Mouse (Mus musculus) cerebellum, adult (tissue): ENCODE results near the gene Nkiras2.
"Not testable (repeated sequence)": the region's sequence is repeated elsewhere in the genome, so short reads cannot be mapped to it uniquely, and the experiment has no call there.

Experiments used
- ATAC-seq: cut with Nextera tagmentation; 2 replicates; pipeline ENCODE4 v1.9.2; 2017; ENCODE audit warnings: mild to moderate bottlenecking, moderate library complexity, mixed read lengths; ENCODE audit not compliant: insufficient number of reproducible peaks, low FRiP score, low TSS enrichment

The Nkiras2 gene

DNA sequence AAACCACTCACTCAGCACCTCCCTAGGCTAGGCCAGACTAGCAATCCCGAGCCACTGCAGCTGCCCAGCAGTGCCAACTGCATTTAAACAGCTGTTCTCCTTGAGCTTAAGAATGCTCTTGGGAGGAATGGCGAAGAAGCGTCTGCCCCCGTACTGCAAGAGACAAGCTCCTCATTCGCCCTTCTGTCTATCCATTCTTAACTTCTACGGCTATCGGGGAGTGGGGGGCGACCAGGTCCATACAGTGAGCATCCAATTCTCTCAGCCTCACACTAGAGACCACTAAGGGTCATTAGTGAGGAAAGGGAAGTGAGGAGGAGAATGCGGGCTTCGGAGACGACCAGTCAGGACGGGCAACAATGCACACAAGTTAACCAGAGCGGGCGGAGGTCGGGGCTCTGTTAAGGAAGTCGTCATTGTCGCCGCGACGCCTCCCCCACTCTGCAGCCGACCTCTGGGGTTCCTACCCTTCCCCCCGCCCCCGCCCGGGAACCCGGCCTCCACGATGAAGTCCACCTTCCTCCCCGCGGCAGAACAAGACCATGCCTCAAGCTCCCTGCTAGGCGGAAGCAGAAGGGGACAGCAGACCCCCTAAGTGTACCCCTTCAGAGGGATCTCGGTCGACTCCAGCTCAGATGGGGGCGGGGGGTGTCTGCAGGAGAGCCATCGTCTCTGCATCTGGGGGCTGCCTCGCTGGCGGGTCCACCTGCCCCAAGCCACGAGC is at the start of gene Nkiras2:
Gene Nkiras2, plus strand, starts transcription at position 484 of the 724 bp plus-strand sequence.
- no peak for ATAC-seq

DNA sequence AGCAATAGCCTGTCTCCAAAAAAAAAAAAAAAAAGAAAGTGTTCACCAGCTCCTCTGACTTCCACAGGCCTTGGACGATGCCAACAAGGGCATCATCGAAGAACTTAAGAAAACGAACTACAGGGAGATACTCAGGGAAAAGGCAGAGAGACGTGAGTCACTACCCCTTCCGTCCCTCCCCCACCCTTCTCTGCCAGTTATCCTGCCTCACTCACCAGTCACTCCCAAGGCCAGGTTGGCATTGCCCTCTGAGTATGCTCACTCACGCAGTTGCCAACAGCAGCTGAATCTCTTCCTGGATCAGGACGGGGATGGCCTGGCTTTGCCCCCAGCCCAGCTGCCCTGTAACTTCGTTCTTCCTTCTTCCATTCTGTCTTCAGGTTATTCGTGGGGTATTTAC is 49.3 kb upstream of the Nkiras2 start:
- no peak for ATAC-seq

DNA sequence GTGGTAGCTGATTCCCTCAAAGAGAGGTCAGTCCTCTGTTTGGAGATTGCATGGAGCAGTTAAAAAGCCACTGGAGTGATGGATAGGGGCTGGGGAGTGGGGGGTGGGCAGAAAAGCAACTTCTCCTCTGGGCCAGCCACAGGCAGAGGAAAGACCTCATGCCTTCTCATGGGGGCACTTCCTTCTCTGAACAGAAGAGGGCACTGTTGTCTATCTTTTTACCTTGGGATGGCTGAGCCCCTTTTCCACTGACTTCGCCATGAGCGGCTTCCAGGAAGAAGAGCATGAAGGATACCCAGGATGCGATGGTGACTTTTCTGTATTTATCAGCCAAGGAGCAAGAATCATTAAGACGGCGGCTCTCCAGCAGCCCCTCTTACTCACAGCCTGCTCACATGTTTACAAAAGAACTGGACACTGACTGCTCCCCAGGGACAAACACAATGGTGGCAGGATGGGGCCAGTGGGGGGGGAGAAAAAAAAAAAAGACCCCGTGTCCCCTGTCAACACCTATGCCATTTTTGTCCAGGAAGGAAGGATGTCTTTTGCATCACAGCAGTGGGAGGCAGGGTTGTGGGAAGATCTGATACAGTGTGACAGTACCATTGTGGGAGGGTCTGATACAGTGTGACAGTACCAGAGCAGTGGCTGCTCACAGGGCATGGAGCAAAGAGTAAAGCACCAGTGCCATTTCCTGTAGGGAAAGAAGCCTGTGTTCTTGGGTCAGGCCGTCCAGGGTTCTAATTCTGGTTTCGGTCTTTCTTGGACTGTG is 48.4 kb upstream of the Nkiras2 start:
- peak; percentile 43; the same call in 1 of the 2 replicates for ATAC-seq

DNA sequence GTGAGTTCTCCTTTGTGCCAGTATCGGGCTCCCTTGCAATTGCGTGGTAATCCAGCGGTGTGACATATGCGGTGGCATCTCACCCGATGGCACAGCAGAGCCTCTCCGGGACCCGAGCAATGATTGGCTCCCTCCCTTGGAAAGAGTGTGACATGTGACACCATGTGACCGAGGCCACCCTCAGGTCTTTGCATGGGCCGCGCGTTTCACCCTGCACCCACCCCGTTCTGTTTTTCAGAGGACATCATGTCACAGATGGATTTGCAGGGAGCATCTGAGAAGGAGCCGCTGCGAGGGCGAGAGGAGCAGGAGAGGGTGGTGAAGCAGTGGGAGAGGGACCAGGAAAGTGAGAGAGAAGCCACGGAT is 47.9 kb upstream of the Nkiras2 start:
- 0 out of 2 replicates have a peak, but pooled peaks have one; percentile 49 for ATAC-seq

DNA sequence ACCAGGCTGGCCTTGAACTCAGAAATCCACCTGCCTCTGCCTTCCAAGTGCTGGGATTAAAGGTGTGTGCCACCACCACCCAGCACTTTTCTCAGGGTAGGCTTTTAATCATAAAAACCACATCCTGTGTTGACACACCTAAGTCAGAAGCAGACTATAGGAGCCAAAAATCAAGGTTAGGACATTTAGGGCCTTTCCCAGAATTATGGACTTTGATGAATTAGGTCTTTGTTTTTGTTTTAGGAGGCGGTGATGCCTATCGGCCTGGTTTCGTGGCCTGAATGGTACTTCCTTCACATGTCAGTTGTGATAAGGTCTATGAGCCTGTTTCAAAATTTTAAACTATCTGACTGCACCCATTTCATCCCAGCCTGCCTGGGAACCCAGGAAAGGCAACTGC is 44.9 kb upstream of the Nkiras2 start:
- no peak for ATAC-seq

DNA sequence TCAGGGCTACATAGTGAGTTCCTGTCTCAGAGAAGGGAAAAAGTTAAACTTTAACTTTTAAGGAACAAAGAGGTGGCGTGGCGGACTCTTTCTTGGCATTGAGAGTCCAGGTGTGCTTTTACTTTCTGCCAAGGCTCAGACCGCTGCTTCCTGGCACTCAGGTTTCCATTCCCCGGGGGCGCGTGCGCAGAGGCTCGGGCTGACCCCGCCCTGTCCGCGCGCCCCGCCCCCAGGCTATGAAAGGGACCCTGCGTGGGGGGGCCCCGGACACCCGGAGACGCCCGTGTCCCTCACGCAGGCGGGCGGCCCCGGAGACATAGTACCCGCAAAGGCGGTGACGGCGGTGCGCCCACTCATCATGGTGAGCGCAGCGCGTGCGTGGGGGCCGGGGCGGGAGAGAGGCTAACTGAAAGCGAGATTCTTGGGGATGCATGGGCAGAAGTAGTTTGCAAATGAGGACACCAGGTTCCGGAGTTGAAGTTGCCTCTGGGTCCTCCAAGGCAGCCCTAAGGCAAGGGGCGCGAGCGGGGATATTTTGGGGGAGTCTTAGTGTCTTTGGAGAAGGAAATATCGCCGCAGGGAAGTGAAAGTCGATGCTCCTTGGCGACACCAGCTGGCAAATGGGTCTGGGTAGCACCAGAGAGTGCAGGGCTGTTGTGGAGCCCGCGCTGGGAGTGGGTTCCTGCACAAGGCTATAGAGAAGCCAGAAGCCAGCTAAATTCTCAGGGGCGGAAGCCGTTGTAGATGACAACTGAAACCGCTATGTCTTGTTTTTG is 44.1 kb upstream of the Nkiras2 start, which contains the start of gene Cnp:
Gene Cnp, plus strand, starts transcription at position 197 of the 776 bp plus-strand sequence.
- no peak for ATAC-seq

DNA sequence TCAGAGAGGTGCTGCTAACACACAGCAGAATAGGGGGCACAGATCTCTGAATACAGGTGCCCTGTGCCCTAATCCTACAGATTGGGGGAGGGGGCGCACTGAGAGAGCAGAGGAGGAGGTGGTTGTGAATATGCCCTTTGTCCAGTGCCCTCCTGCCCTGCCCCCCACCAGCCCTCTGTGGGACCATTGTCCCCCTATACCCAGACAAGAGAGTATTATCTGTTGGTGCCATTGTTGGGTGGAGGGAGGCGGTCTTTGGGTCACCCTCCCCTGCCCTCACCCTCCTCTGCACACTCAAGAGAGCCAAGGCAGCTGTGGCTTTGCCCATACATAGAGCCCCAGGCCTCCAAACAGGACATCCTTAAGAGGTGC is 43.6 kb upstream of the Nkiras2 start:
- ATAC-seq, result no peak

DNA sequence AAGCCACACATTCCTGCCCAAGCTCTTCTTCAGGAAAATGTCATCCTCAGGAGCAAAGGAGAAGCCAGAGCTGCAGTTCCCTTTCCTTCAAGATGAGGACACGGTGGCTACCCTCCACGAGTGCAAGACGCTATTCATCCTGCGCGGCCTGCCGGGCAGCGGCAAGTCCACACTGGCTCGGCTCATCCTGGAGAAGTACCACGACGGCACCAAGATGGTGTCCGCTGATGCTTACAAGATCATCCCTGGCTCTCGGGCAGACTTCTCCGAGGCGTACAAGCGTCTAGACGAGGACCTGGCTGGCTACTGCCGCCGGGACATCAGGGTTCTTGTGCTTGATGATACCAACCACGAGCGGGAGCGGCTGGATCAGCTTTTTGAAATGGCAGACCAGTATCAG is 42.8 kb upstream of the Nkiras2 start:
- no peak for ATAC-seq

DNA sequence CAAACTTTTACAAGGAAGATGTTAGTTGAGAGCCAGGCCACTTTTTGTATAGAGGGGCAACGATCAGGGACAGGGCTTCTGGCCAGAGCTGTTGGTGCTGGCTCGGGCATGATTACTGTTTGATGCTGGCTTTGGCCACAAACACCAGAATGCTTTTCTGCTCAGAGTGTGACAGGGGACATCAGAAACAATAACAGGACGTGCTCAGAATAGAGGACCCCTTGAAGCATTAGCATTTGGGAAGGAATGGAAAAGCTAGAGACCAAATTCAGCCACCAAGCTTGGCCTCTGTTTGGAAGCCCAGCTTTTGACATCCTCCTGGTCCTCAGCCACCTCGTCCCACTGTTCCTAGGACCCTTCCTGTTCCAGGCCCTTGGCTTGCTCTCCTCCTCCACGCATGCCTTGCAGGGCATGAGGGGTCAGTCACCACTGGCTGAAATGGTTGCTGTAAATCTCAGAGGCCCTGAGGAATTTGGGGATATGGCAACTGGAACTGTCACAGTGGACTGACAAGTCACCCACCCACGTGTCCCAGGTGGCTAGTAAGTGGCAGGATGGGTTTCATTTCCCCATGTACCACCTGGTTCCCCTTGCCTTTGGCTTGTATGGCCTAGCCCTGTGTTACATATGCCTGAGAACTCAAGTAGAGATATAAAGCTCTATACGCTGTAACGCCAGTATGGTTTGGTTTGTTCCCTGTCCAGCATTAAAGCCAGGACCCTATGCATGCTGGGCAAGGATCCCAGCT is 41.0 kb upstream of the Nkiras2 start:
- no peak for ATAC-seq

DNA sequence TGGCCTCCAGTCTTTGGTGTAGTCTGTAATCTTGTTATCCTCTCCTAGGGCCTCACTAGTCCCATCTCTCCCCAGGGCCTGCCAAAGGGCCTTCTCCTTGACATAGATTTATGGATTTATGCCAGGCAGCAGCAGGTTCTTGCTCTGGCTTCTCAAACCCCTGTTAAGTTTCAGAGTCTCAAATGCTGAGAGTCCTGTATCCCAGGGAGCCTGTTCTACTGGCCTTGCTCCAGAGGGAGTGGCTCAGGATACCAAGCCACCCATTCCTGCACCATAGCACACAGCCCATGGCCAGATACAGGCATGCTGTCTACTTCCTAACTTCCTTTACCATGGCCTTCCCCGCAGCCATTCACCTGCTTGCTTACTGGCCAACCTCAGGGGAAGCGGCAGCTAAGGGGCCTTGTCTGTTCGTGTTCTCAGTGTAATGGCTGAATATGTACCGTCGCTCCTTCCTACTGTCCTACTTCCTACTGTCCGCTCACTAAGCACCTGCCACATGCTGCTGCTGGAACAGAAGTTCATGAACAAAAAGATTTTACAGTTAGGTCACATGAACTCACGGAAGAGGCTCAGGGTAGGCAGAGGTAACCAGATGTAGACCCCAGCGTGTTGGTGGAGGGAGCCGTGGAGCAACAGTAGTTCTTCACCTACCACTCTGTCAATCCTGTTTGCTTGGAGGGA is 39.8 kb upstream of the Nkiras2 start:
- no peak for ATAC-seq

DNA sequence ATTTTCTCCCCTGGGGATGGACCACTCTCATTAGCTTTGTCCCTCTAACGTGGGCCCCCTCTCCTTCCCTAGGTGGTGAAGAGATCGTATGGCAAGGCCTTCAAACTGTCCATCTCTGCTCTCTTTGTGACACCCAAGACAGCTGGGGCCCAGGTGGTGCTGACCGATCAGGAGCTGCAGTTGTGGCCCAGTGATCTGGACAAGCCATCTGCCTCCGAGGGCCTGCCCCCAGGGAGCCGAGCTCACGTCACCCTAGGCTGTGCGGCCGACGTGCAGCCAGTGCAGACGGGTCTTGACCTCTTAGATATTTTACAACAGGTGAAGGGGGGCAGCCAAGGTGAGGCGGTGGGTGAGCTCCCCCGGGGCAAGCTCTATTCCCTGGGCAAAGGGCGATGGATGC is 38.8 kb upstream of the Nkiras2 start:
- no peak for ATAC-seq

DNA sequence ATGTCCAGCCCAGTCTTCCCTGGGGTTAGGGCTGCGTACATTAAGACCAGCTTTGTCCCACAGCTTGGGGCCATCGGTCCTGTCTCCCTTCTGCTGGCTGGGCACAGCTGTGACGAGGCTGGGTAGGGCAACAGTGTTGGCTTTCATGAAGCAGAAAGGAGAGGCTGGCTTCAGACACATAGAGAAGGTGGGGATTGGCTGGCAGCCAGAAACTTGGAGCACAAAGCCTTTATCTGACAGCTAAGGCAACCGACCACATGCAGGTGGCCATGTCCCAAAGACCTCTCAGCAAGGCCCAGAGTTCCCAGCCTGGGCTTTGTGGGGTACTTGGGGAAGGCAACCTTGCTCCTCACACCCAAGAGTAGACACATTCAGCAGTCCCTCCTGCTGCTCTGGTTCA is 37.3 kb upstream of the Nkiras2 start:
- ATAC-seq, result no peak

DNA sequence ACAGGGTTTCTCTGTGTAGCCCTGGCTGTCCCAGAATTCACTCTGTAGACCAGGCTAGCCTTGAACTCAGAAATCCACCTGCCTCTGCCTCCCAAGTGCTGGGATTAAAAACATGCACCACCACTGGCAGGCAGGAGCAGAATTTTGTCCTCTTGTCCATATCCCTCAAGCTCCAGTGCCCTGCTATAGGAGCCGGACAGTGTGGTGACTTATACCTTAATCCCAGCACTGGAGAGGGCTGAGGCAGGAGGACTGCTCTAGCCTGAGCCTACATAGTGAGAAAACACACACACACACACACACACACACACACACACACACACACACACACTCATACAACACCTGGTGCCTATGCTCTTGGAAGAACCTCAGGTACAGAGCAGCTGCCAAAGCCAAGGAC is 36.6 kb upstream of the Nkiras2 start:
- not testable (repeated sequence) for ATAC-seq

DNA sequence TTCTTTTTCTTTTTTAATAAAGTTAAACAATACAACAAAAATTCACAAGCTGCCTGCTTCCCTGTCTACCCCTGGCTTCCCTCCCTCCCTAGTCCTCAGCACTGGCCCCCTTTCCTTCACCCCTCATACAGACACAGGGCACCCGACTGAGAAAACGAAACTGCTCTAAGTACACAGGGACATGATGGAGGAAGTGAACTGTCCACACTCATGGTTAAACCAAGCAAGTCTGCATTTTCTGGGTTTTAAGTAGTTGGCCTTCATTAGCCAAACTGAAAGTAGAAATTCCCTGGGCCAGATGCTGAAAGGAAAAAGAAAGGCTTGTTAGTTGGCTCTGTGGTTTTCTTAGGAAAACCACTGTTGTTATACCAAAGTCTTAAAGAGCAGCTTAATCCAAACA is 36.2 kb upstream of the Nkiras2 start:
- no peak for ATAC-seq

DNA sequence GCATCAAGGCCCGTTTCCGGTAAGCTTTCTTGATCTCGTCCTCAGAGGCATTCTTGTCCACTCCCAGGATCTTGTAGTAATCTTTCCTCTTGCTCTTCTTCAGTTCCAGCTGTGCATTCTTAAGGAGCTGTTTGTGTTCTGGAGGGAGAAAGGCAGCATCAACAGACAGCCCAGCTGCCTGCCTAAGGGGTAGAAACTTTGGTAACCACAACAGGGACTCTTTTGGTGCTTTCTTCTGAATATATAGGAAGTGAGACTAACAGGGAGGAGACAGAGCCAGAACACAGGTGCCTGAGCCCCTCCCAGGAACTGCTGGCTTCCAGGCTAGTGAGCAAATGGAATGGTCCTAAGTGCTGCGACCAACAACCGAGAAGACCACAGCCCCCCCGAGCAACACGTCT is 34.5 kb upstream of the Nkiras2 start:
- ATAC-seq, result no peak

DNA sequence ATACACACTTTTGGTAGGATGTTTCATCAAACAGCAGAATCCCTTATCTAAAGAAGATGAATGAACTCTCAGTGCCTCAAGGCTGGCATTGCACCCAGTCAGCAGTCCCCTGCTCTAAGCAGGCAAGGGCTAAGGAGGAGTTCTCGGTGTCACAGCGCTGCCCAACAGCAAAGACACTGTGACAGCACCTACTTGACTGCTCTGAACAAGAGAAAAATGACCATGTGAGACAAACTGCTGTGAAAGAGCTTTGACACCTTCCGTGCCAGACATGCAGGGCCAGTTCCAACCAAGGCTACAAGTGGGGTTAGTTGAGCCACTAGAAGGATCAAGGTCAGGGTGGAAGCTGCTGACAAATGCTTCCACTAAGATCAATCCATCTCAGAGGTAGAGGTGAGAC is 33.9 kb upstream of the Nkiras2 start:
- no peak for ATAC-seq

DNA sequence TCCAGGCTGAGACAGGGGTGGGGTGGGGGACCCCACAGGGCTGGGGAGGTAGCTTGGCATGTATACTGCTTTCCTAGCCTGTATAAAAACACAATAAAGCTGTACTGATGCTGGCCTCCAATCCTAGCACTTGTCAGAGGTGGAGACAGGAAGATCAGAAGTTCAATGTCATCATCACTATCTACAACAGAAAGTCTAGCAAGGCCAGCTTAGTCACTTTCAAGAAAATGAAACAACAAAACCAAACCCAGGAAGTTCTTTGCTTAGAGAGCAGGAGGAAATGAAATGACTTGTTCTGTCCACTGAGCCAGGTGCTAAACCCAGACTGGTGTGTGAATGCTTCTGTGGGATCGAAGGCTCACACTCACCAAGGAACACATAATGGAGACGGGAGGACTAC is 30.6 kb upstream of the Nkiras2 start:
- ATAC-seq, result no peak

DNA sequence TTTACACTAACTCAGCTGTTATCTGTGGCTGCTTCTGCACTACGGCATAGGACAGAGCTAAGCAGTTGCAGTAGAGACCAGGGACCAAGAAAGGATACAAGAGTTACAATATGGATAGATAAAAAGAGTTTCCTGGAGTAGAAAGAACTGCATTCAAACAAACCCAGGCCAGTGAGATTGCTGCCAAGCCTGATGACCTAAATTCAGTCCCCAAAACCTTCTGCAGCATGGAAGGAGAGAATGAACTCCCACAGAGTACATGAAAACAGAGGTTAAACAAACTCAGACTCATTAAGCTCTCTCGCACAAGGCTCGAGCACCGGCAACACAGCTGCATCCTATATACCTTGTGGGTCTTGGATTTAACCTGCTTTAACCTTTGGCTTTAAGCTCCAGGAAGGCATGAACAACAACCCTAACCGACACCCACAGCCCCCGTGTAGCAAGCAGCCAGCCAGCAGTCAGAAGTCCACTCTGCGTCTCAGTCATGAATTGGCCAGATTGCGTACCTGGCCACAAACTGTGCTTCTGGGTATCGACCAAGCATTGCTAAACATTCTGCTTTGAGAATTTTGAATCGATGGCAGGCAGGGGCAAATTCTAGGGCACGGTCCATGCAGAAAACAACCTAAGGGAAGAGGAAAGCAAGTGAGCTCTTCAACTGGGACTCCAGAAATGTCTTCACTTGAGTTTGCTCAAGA is 26.5 kb upstream of the Nkiras2 start:
- no peak for ATAC-seq

DNA sequence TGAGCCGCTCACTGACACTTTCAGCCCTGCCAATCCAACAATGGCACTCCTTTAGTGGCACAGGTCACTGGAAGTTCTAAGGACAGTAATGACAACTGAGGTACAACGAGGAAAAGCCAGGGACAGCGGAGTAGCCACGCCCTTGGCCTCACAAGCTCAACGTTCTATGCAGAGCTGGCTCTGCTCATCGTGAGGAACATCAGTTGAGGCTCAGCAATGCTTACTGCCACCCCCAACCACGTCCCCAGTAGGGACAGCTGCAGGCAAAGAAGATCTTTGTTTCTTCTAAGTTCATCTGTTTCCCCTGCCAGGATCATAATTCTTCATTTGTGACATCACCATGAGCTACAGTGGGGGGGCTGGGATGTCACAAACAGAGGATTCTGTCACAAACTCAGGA is 24.4 kb upstream of the Nkiras2 start:
- ATAC-seq, result no peak
